Mouse (Mus musculus) left cerebral cortex, adult 2 months (tissue): ENCODE measurements around the gene Sh3rf1. TPM values are rescaled to one million over a fixed set of nuclear protein-coding genes. Genes with fewer than 3 reads are reported as not detected.
A peak's percentile ranks its signal among the peaks of the same experiment; 100 is the strongest.

ENCODE experiments used
- DNase-seq, 2 experiments: peaks; one replicate each; pipeline ENCODE4 v3.0.0; 2021 to 2022; ENCODE audit warnings: low spot score in 2 of 2, mixed read lengths in 1 of 2; ENCODE audit errors: extremely low spot score in 1 of 2
- H3K27ac ChIP-seq: fragments of 200-600 bp; 2 replicates; pipeline ENCODE4 v1.8.1; 2022
- H3K4me3 ChIP-seq: fragments of 200-600 bp; 2 replicates; pipeline ENCODE4 v1.8.1; 2022
- CTCF ChIP-seq: fragments of 200-600 bp; IDR thresholded peaks from 2 replicates; pipeline ENCODE4 v1.8.1; 2022; ENCODE audit warnings: antibody characterized with exemption, mild to moderate bottlenecking, moderate library complexity
- intact Hi-C: fragments of 180-260 bp; cut with DNase I; formaldehyde crosslinking; loops from one replicate; pipeline ENCODE4 v1.15.1; 2025
- total RNA-seq, 2 experiments: library from RNA; stranded (reverse); gene quantifications; 2 replicates each; pipeline ENCODE4 v1.2.3; 2021

The Sh3rf1 gene
- total RNA-seq, 2 experiments from 2014 or later: 37.5 to 40.7 TPM

DNA sequence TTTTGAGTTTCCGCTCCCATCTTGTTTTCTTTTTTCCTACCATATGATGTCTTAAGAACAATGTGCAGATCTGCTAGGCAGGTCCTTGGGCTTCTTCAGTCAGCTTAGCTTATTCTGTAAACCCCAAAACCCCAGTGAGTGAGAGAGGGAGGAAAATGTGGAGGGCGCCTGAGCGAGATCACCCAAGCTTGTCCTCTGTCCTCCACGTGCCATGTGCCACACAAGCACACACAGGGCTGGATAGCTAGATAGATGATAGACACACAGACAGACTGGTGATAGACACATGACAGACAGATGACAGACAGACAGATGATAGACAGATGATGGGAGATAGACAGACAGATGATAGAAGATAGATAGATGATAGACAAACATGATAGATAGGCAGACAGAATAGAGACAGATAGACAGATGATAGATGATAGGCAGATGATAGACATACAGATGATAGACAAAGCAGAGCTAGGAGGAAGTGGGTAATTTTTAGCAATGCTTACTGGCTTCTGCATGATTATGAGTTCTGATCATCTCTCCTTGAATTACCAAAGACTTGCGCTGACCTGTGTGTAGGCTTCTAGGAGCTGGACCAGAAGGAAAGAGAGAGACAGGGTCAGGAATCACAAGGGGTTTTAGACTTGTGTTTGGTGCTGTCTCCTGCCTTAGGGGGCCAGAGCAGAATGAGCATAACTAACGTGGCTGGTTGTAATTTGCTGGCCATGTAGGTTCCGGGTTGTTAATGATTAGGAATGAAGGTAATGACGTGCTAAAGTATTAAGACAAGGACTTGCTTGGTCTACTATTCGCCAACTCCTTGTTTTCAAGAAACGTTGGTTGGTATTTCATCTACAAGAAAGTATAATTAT is 58.9 kb downstream of the Sh3rf1 start:
- no peak for DNase-seq
- Histone ChIP-seq H3K27ac (no peak overlapping the region), H3K4me3 (no peak overlapping the region)
- intact Hi-C loops: no loop called here
- no peak for TF ChIP-seq CTCF

DNA sequence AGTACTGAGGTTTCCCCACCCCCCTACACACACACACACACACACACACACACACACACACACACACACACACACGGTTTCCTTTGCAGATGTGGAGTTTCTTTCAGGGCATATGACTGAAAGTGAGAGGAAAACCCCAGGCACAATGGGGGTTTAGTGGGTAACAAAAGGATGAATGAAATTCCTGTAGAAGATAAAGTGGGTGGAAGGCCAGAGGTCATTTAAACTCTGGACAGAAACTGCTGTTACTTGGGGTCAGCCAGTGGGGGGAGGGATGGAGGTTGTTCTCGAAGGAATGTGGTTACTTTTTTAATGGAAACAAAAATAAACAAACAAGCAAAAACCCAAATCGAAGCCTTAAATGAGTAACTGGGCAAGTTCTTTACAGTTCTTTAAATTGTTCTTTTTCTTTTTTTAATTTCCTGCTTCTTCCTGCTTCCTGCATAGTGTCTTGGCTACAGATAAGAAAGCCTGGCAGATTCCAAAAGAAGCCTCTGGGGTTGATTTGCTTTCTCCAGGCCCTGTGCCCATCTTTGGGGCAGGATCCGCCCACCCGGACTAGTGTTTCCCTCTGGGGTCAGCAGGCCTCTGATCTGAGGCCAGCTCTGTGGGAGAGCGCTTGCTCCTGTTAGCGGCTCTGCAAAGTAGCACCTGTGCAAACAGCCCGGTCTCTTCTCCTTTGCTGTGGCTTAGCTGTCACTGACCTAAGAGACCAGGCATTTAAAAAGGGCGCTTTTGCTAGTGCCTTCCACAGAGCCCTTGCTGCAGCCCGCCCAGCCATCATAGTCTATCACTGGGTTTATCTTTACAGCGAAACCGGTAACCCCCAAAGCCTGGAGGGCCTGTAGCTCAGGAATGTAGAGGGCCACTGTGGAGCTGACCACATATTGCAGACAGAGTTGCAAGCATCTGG is 59.8 kb downstream of the Sh3rf1 start:
- no peak overlapping the region for H3K4me3 ChIP-seq
- DNase-seq: no peak
- intact Hi-C loops: no loop called here
- peak; percentile 2; the same call in 1 of the 2 replicates for TF ChIP-seq CTCF
- no peak overlapping the region; the same call in 1 of the 2 replicates for H3K27ac ChIP-seq

DNA sequence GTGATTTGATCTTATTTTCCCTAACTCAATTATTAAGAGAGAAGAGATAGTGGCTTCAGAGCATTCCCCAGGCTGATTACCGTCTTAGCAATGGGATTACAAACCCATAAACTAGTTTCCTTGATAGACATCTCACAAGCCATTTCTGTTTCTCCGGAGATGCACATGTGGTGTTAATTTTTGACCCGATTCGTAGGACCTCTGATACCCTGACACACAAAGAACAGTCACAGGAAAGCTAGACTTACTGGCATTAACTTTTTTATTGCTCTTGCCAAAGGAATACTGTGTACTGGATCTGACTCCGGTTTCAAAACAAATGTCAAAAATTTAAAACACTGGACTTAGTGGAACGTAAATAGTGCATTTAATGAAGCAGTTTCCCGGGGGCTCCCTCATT is 62.2 kb downstream of the Sh3rf1 start:
- intact Hi-C loops: no loop called here
- no peak for TF ChIP-seq CTCF
- DNase-seq: no peak

DNA sequence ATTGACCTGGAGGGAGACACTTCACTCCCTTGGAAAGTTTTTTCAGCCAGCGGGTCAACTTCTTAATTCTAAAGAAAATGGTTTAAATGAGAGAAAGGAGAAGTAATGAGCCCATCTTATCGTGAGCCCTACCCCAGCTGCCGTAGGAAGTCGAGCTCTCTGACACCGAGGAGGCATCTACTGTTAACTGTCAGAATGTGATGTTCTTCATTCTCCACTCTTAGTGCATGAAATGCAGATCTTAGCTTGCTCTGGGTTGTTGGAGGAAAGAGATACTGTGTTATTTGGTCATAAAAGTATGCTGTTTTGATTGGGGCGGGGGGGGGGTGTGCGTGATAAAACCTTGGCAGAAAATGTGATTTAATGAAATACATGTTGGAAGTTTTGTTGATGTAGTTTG is 62.7 kb downstream of the Sh3rf1 start:
- no peak for TF ChIP-seq CTCF

More for the DNA sequence above, 62.2 kb downstream of the Sh3rf1 start:
- no peak overlapping the region for H3K4me3 ChIP-seq
- no peak overlapping the region for H3K27ac ChIP-seq

DNA sequence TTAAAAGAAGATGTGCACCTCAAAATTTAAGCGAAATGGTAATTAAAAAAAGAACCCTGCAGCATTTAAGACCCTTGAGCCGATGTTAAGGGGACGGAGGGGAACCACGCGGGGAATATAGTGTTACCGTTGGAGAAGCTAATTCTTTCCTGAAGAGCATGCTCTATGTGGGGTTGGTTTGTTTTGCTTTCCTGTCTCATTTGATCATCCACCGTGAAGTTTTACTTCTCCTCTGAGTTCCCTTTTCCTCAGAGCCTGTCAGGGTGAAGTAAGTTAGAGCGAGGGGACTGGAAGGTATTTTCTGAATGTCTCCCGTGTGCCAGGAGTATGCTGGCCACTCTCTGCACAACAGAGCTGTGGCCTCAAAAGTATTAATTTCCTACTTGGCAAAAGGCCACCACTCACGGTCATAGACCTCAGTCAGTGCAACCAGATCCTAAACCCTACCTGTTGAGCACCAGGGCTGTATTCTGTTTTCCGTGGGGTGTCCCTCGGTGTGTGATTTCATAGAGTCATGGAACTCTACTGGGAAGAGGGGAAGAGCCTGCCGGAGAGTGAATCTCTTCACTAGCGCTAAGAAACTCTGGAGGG is 63.2 kb downstream of the Sh3rf1 start:
- DNase-seq: no peak
- Histone ChIP-seq H3K27ac (no peak overlapping the region), H3K4me3 (no peak overlapping the region)
- TF ChIP-seq CTCF: no peak
- intact Hi-C loops: no loop called here

More for the DNA sequence above, 62.7 kb downstream of the Sh3rf1 start:
- DNase-seq: no peak
- Histone ChIP-seq H3K27ac (no peak overlapping the region), H3K4me3 (no peak overlapping the region)
- intact Hi-C loops: no loop called here

DNA sequence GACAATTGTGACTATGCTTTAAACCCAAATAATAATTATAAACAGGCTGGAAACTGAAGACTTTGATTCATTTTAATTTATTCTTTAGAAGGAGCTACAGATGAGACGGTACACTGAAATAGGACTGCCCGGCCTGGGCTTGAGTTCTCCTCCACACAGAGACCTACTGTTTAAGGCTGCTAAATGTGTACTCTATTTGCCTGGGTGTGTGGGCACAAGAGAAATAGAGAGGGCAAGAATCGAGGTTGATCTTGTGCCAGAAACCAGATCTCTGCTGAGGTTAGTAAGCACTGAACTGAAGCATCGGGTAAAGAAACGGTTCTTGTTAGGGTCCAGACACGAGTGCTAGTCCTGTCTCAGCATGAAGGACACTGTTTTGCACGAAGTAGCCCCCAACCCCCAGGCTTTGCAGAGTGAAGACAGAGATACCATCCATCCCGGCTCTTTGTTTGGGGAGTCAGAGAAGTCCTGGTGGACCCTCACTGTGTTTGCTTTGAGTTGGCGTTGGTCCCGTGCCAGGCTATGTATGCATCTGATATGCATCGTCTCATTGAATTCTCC is 64.4 kb downstream of the Sh3rf1 start:
- Histone ChIP-seq H3K4me3 (no peak overlapping the region), H3K27ac (no peak overlapping the region)
- intact Hi-C loops: no loop called here
- DNase-seq: no peak
- TF ChIP-seq CTCF: no peak

DNA sequence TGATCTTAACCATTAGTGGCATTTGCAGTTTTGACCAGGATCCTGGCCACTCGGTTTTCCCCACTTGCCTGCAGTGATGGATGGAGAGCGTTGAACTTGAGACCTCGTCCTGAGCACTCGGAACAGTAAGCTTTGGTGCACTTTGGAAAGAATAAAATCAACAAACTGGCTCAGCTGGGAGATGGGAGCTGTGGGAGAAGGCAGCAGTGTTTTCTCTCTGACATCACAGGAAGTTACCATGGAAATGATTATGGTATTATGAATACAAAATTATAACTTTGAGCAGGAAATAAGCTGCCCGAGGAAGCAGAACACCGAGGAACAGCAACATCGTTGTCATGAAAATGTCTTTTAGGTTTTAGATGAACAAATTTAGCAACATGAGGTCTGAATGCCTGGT is 65.0 kb downstream of the Sh3rf1 start:
- intact Hi-C loops: no loop called here
- Histone ChIP-seq H3K4me3 (no peak overlapping the region), H3K27ac (peak overlapping the region; percentile 25; the same call in 1 of the 2 replicates)
- no peak for TF ChIP-seq CTCF
- no peak for DNase-seq

DNA sequence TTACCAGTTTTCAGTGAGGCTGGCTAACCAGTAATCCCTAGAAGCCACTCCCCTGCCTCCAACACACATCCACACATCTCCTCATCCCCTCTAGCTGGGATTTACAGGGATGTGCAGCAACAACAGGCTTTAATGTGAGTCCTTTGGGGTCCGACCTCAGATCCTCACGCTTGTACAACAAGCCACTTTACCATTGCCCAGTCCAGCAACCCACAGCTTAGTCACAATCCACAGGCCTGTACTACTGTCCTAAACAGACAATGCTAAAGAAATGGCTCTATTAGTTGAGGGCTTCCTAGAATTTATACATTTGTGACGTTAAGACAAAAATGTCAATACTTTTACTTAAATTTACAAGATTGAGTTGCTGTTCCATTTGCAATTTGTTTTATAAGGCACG is 71.4 kb downstream of the Sh3rf1 start:
- TF ChIP-seq CTCF: no peak
- Histone ChIP-seq H3K4me3 (no peak overlapping the region), H3K27ac (no peak overlapping the region)
- intact Hi-C loops: no loop called here
- no peak for DNase-seq

DNA sequence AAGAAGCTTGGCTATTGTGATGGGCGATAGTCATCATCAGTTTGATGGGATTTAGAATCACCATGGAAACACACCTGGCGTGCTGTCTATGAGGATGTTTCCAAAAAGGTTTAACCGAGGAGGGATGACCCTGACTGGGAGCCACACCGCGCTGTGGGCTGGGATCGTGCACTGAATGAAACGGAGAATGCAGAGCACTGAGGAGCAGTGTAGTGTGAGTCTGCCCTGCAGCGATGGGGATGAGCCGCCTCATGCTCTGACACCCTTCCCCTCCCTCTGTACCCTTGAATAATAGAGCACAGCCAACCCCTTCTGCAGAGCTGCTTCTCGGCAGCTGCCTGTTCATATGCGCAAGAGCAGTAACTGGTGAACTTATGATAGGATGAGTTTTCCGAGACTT is 71.8 kb downstream of the Sh3rf1 start:
- DNase-seq: no peak
- no peak for TF ChIP-seq CTCF
- intact Hi-C loops: no loop called here
- no peak overlapping the region for H3K27ac ChIP-seq
- no peak overlapping the region for H3K4me3 ChIP-seq

DNA sequence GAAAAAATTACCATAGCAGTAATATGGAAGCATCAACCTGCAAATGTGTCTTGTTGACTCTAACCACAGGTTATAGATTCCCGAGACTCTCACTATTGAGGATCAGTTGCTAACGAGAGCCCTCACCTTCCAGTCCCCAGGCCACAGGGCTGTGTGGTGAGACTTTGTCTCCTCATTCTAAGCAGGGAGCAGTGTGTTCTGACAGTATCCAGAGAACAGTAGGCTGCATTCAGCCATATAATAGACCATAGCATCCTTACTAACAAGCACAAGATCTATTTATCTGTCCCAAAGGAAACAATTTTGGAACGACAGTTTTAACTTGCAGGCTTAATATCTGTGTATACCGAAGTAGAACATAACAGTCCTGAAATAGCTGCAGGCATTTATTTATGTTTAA is 75.2 kb downstream of the Sh3rf1 start:
- Histone ChIP-seq H3K4me3 (no peak overlapping the region), H3K27ac (peak overlapping the region; percentile 53; the same call in 1 of the 2 replicates)
- no peak for TF ChIP-seq CTCF
- DNase-seq: no peak
- intact Hi-C loops: no loop called here

DNA sequence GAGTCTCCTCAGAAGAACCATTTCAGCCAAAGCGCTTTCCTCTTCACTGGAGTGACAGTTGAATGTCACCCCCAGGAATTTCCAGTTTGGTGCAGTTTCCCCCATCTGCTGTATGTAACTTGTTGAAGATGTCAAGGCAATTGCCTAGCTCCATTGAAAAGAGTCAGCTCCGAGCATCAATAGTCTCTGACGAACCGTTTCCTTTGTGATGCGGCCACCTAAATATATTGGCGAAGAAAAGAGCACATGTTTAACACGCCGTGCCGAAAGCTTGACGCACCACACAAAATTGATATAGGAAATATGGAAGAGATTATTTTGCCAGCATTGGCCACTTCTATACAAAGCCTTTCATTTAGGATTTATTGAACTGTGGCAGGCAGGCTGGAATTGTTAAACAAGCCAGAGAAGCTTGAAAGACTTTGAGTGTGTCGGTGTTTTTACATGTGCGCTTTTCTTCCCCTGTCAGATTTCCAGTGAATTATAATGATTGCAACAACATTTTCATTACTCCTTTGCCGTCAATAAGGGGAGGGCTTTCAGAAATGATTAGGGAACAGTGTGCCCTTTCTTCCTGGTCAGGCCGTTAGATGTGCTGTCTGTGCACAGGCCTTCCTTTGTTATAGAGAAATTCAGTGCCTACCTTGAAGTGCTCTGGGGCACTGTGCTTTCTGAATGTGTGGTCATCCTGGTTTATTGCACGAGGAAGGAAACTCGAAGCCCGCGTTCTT is 77.8 kb downstream of the Sh3rf1 start:
- no peak for TF ChIP-seq CTCF
- Histone ChIP-seq H3K27ac (no peak overlapping the region), H3K4me3 (no peak overlapping the region)
- DNase-seq: no peak
- intact Hi-C loops: no loop called here
